Mouse (Mus musculus) right cerebral cortex, adult 2 months (tissue): Measurements from ENCODE around the gene Mipol1.

Experiments used
- DNase-seq, 2 experiments: peaks; one replicate each; pipeline ENCODE4 v3.0.0; 2021 to 2022; ENCODE audit warnings: low spot score in 2 of 2

Mipol1 gene

DNA sequence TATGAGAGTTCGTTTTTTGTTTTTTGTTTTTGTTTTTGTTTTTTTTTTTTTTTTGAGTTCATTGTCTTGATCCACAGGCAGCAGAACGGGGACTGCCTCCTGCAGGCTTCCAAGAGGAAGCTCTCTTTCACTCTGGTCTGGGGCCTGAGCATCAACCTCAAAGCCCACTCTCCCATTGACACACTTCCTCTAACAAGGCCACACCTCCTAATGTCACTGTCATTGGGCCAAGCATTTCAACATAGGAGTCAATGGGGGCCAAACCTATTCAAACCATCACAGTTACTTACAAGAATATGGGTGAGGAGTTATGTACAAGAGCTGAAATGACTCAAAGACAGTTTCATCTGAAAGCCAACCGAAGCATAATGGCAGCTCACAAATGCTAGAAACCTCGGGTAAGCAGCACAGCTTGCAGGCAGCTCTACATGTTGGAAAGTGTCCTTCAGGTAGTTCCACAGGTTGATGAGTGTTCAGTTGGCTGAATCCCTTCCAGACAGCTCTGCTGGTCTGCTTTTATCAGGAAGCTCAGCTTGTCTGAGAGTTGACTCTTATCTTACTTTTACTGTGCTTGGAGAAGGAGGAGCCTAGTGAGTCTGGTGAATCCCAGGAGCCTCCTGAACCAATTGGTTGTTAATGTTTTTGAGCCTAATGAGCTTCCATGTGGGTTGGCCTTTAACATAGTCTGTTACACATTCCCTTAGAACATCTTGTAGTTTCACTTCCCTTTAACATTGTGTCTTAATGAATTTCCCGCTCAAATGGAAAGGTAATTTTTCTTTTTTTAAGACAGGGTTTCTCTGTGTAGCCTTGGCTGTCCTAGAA is 13.7 kb downstream of the Mipol1 start:
- DNase-seq: no peak

DNA sequence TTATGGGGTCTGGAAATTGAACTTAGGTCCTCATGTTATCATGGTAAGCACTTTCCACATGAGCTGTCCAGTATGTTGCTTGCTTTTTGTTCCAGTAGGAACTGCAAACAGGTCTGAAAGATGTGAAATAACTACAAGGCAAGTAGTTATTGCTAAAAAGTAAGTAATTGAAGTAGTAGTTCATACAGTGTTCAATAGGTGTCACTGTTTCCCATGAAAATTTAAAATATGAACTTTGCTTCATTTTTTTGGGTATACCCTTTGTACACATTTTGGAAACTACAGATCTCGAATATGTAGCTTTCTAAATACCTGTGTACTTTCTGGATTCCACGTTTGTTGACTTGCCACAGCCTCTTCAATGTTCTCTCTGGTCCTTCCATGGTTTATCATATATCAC is 28.3 kb downstream of the Mipol1 start:
- DNase-seq: no peak

DNA sequence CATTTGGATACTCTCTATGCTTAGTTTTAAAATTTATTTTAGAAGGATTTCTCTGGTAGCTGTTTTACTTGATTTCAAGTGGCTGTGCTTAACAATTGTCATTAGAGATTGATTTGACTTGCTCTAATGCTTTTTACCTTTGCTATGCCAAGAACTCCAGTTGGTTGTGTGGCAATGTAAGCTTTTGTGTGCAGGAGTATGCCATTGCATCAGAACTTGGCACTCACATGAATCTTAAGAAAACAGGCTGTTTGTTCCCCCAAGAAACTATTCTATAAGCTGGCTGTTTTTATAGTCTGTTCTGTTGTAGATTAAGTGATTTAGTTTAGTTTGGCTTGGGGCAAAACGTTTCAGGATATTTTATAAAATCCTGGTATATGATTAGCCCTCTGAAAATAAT is 45.2 kb downstream of the Mipol1 start:
- DNase-seq: no peak

DNA sequence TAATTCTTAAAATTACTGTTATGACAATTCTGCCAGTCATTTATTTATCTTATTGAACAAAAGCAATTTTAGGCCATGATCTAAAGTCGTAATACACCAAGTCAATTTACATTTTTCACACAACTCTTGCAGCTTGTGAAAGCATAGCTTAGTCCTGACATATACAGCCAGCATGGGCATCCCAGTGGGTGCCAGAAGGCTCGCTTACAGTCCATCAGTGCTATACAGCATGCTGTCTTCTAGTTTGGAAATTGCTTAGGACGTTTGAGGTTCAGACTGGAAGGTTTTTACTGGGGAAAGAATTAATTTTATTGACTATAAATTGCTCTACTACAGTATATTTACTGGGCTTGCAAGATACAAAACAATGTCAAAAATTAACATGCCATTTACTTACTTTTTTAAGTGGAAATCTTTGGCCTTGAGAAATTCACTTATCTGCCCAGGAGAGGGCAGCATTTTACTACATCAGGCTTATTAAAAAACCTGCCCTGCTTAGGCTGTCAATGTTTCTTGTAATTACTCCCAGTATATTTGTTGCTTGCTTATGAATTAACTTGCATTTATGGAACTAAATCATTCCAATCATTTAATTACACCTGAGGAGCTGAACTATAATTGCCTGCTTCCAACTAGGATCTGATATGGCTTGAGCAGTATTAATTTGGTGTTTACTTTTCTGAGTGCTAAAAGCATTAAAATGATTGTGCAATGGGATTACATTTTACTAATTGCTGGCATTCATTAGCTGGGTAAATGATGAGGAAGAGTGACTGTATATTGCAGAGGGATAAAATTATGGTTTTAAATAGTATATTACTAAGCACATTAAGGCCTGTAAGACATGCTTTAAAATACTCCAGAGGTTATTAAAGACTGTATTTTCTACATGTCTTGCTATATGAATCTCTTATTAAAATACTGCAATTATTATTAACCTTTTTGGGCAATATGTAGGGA is 51.2 kb downstream of the Mipol1 start:
- peak; percentile 7 to 35 for DNase-seq

DNA sequence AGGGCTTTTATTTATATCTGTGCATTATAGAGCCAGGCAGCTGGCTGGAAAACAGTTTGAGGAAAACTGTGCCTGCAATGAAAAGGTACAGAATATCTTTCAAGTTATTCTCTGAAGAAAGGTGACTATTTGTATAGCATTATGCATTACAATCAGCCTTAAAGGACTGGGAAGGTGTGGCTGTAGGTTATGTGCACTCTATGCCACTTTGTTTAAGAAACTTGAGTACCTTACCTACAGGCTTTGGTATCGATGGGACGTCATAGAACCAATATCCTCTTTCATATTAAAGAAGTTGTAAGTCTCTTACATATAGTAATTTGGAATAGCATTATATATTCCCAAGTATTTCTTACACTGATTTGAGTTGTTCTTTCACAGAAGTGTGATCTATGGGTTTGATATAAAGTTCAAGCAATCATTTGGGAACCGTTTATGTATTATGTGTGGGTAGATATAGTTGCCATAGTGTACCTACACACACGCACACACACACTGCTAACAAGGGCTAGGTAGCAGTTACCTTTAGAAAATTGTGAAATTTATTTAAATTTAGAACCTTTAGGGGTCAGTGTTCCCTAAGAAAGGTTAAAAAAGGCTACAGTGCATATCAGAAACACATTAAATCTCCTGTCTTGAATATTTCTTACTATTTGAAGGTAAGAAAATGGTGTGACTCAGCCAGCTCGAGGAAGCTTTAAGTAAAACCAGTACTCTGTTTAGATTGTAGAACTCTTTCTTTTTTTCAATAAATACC is 55.3 kb downstream of the Mipol1 start:
- no peak for DNase-seq

DNA sequence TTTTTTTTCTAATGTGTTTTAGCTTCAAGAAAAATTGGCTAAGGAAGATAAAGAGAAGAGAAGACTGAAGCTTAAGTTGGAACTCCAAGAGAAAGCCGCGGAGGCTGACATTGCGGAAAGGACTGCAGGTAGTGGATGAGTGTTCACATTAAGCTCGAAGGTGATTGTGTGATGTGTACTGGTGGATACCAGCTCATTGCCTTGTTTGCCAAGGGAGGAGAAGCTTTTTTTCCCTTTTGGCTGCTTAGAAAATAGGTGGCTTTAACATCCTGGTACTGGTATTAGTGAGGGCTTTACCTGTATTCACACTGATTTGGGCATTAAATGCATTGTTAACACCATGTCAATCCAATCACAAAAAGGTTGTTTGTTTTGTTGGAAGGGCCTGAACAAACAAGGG is 77.1 kb downstream of the Mipol1 start:
- DNase-seq: no peak

DNA sequence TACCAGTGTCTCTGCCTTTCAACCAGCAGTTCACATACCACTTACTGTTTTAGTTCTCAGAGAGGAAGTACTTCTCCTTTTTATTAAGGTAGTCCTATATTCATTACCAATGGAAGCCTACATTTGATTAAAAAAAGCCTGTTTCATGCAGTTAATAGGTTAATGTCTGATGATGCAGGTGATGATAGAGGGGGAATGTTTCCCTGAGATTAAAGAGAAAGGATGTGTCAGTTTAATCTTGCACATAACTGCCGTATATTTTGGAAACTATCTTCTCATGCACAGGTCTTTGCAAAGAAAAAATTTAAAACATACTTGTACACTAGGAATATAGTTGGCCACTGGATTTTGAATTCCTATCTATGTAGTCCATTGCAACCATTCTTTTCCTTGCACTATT is 77.5 kb downstream of the Mipol1 start:
- no peak for DNase-seq

DNA sequence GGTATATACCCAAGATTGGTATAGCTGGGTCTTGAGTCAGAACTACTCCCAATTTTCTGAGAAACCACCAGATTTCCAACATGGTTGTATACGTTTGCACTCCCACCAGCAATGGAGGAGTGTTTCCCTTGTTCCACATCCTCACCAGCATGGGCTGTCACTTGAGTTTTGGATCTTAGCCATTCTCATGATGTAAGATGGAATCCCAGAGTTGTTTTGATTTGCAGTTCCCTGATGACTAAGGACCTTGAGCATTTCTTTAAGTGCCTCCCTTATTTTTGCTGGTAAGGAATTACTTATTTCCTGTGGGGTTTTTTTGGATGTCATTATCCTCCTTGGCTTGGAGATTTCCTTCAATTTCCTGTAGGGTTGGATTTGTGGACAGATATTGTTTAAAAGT is 108.8 kb downstream of the Mipol1 start:
- DNase-seq: no peak

DNA sequence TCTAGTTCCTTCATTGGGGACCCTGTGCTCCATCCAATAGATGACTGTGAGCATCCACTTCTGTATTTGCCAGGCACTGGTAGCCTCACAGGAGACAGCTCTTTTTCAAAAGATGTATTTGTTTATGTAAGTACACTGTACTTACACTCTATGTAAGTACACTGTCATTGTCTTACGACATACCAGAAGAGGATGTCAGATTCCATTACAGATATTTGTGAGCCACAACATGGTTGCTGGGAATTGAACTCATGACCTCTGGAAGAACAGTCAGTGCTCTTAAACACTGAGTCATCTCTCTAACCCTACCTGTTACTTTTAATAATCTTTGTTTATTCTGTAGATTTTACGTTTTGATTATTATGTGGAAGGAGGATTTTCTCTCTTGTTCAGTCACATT is 109.9 kb downstream of the Mipol1 start:
- DNase-seq: no peak

DNA sequence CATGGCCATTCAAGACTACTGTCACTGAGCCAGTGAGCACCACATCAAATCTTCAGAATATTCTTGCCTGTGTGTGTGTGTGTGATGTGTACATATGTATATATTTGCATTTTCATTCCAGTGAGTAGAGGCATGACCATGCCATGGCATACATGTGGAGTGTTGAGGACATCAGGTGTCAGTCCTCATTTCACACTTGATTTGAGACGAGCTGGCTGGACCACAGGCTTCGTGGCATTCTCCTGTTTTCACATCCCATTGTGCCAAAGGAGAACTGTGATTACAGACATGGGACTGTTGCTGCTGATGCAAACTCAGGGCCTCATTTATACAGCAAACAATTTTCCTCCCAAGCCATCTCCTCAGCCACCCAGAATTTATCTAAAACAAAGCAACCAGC is 132.5 kb downstream of the Mipol1 start:
- no peak for DNase-seq

DNA sequence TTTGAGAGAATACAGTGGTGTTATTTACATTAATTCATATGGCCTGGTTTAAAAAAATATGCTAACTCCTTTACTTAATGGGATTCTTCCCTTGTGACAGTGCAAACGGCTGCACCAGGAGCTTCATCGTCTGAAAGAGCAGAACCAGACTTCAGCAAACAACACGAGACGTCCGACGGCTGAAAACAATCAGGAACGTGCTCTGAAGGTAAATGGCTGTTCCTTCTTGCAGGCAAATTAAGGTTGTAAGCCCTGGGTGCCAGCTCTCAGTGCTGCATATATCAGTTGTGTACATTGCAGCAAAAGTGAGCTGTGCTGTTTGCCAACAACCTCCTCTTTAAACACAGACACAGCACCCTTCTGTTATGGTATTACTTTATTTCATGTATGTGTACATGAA is 133.8 kb downstream of the Mipol1 start:
- DNase-seq: no peak

DNA sequence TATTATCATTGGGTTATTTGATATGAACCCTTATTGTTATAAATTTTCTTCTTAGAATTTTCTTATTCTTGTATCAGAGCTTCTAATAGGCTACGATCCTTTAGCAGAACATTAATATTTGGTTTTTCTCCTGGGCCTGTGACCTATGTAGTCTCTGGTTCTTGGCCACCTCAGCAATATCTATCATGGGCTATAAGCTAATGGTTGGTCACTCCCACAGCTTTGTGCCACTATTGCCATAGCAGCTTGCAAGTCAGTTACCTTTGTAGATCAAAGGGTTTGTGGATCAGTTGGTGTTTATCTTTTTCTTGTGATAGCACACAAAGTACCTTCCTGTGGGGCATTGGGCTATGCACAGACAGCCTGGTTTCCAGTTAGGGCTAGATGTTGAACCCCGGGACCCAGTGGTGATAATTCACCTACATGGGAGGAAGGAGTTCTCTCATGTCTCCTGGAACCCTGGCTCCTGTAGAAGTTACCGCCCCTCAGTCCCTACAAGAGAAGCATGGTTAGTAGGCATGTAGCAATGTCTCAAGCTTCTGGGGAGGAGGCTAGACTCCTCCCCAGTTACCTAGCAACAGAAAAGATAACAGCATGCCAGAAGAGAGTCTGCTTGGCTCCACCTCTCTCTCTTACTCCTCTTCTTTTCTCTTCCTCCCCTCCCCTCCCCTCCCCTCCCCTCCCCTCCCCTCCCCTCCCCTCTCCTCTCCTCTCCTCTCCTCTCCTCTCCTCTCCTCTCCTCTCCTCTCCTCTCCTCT is 141.7 kb downstream of the Mipol1 start:
- DNase-seq: no peak

DNA sequence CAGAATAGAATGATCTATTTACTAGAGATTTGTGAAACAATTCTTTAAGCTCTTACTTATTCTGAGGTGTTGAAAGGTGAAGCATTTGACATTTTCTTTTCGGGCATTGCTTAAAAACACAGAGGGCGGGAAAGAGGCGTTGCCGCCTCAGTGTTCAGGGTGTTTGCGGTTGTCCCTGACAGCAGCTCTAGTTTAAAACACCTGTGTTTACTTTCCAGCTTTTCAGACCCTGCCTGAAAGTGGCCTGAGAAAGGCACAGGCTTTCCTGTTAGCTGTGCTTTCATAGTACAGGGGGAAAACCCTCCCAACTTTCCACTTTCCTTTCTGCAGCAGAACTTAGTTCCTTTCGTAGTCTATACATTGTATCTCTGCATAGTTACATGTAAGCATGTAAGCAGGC is 152.6 kb downstream of the Mipol1 start:
- DNase-seq: no peak

DNA sequence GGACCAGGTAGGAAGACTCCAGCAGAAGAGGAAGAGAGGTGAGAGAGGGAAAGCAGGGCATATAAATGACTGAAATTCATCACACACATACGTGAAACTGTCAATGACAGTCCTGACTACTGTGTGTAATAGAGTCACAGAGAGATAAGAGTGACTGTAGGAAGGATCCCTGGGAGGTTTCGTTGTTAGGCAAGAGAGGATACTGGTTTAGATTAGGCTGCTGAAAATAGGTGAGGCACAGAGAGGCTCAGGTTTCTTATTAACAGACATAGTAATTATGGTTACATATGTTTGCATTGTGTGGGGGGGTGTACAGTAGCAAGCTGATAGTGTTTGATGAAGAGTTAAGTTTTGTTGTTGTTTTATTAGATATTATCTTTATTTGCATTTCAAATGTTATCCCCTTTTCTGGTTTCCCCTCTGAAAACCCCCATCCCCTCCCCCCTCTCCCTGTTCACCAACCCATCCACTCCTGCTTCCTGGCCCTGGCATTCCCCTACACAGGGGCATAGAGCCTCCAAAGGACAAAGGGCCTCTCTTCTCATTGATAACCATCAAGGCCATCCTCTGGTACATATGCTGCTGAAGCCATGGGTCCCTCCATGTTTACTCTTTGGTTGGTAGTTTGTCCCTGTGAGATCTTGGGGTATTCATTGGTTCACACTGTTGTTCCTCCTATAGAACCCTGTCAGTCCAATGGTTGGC is 157.5 kb downstream of the Mipol1 start:
- DNase-seq: no peak

DNA sequence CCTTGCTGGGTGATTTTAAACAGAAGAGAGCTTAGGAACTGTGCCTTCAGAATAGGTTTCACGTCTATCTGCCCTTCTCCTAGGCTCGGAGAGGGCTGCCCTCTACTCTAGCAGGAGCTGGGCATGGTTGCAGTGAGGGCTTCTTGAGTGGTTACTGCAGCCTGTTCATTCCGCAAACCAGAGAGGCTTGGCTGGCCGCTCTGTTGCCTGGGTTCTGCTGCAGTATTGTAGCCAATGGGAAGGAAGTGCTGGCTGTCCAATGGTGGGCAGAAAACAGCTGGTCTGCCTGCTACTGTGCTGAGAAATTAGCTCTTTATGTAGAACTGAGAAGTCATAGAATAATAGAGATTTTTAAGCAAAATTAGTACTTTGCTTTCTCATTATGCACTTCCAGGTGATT is 169.3 kb downstream of the Mipol1 start:
- no peak for DNase-seq

DNA sequence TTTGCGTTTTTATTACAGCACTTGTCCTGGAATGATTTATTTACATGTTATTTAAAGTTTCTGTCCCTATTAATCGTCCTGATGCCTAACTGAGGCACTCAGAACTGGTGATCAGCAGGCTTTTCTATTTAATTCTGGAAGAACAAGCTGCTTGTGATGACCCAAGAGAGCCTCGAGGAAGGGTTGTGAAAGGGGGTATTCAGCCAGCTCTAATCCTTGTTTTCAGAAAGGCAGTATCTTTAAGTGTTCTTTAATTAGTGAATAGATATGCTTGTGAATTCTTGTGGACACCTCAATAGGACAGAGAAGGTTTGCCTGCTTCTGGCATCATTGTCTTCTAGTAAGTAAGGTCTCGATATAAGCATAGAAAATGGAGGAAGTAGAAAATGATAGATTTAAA is 170.0 kb downstream of the Mipol1 start:
- DNase-seq: no peak

DNA sequence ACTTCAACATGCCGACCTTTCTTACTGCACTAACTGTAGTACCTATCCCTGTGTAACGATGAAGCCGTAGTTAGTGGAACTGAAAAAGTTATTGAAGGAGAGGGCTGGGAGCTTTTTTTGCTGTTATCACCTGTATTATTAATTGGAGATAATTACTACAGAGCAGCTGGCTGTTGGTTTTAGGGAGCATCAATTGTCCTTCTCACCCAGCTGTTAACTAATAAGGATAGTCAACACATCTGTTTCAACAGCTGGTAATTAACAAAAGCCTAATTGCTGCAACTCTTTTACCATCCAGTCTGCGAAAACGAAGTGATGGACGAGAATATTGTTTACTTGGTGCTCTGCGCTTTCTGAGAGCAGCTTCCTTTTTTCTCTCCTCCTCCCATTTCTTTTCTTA is 170.9 kb downstream of the Mipol1 start:
- DNase-seq: no peak

DNA sequence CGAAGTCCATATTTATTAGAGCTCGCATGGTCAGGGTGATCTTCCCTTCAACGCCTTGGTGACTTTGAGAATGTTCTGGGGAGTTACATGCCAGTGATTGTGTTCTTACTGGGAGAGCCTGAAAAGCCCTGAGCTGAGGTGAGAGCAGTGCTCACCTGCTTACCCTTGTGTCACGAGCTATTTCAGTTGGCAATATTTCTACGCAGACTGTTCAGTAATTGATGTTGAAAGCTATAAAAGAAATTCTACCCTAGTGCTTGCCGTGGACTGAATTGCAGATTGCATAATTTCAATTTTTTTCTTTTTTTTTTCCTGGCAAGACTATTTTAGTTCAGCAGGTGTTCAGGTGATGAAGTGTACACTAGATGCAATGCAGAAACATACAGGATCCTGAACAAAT is 172.1 kb downstream of the Mipol1 start:
- DNase-seq: no peak

DNA sequence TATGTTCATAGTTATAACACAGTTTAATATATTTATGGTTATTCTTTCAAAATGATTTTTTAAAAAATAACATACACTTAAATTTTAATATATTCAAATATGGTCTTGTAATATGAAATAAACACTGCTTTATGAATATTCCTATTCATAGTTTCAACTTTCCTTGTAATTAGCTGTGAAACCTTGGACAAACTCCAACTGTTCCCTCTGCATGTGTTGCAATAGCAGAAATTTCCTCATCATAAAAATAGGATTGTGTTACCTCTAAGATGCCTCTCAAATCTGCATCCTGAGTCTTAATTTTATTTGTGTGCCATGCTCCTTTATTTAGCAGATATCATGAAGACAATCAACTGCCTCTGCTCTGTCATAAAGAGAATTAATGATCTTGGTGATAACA is 179.7 kb downstream of the Mipol1 start:
- DNase-seq: no peak

DNA sequence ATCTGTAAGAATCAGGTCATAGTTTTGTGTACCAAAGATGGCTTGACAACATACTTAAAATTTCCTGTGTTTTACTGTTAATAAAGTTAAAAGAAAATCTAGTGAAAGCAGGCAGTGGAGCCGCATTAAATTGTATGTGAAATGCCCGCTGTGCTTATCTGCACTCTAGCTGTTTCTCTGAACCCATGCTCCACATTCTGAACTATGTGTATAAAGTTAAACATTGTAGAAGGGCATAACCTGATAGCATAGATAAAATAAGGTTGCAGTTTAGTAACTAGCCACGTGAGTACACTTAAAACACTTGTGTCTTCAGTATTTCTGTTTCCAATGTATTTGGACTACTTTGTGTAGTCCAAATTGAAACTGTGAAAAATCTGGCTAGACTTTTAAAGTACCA is 183.6 kb downstream of the Mipol1 start:
- no peak for DNase-seq

DNA sequence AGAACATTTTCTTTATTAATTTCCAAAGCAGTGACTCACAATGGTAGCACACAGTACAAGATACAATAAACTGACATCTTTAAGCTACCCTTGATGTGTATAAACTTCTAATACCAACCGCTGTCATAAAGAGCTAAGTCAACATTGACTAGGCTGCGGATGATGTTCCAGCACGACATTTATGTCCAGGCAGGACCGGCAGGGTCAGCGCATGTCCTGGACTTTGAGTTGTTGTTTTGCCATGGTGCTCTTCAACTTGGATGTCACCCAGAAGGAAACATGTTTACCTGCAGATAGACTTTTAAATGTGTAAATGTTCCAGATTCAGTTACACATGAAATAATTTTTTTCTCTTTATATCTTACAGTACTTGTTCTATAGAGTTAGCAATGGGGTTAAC is 194.7 kb downstream of the Mipol1 start:
- DNase-seq: no peak
